Mouse (Mus musculus) lung, adult 18-20 months (tissue): ENCODE measurements around the gene Leng1.
A peak's percentile ranks its signal among the peaks of the same experiment; 100 is the strongest.
"Not testable (repeated sequence)": the region's sequence is repeated elsewhere in the genome, so short reads cannot be mapped to it uniquely, and the experiment has no call there.

Experiments used
- DNase-seq, 2 experiments: peaks; one replicate each; pipeline ENCODE4 v3.0.0; 2022; ENCODE audit warnings: mixed read lengths in 2 of 2

Gene Leng1

GRCm38 (mm10) chr7:3665215-3666114, at the start of gene Leng1:
Gene Leng1 (minus strand): TSS chr7:3665840.
- DNase-seq, result peak; percentile 98 to 99

- DNase-seq, result no peak
Measured at GRCm38 (mm10) chr7:3715249-3715648, 49.6 kb upstream of the Leng1 start.

GRCm38 (mm10) chr7:3712264-3712942, 46.8 kb upstream of the Leng1 start:
- DNase-seq, result no peak

GRCm38 (mm10) chr7:3709000-3709399, 43.4 kb upstream of the Leng1 start:
- DNase-seq, result no peak

- DNase-seq, result not testable (repeated sequence)
Measured at GRCm38 (mm10) chr7:3708447-3708980, 42.9 kb upstream of the Leng1 start.

GRCm38 (mm10) chr7:3707568-3708413, 42.2 kb upstream of the Leng1 start:
- DNase-seq, result no peak

- peak; percentile 33 to 40 for DNase-seq
Measured at GRCm38 (mm10) chr7:3707027-3707426, 41.4 kb upstream of the Leng1 start.

- DNase-seq, result no peak
Measured at GRCm38 (mm10) chr7:3706343-3706934, 40.8 kb upstream of the Leng1 start.

- no peak for DNase-seq
Measured at GRCm38 (mm10) chr7:3705911-3706310, 40.3 kb upstream of the Leng1 start.

GRCm38 (mm10) chr7:3705461-3705860, 39.8 kb upstream of the Leng1 start:
- not testable (repeated sequence) for DNase-seq

GRCm38 (mm10) chr7:3704475-3704874, 38.8 kb upstream of the Leng1 start:
- DNase-seq, result no peak

GRCm38 (mm10) chr7:3703879-3704441, 38.3 kb upstream of the Leng1 start, which contains the start of gene Rps9:
Gene Rps9 (plus strand): TSS chr7:3703993.
- DNase-seq, result peak; percentile 96 to 97

GRCm38 (mm10) chr7:3703148-3703878, 37.7 kb upstream of the Leng1 start:
- DNase-seq, result no peak

GRCm38 (mm10) chr7:3698471-3698870, 32.8 kb upstream of the Leng1 start:
- no peak for DNase-seq

- DNase-seq, result not testable (repeated sequence)
Measured at GRCm38 (mm10) chr7:3694949-3695305, 29.3 kb upstream of the Leng1 start.

- DNase-seq, result peak; percentile 83 to 84
Measured at GRCm38 (mm10) chr7:3694076-3694948, 28.7 kb upstream of the Leng1 start.

- DNase-seq, result no peak
Measured at GRCm38 (mm10) chr7:3693809-3694075, 28.1 kb upstream of the Leng1 start.

GRCm38 (mm10) chr7:3692987-3693808, 27.6 kb upstream of the Leng1 start, which contains the start of gene Mboat7:
Gene Mboat7 (minus strand): TSS chr7:3693523.
- DNase-seq, result peak; percentile 98

GRCm38 (mm10) chr7:3692382-3692986, 26.8 kb upstream of the Leng1 start, which contains the start of gene Tsen34:
Gene Tsen34 (plus strand): TSS chr7:3692863.
- no peak for DNase-seq
